Mouse (Mus musculus) neutrophil, adult 5-6 weeks (primary cell): ENCODE measurements around the gene Mtmr2. TPM values are rescaled to one million over a fixed set of nuclear protein-coding genes. Genes with fewer than 3 reads are reported as not detected.

Experiments used
- ATAC-seq: fragments of 151-379, 151-347 bp; 2 replicates; pipeline ENCODE4 v1.8.0; 2017; ENCODE audit warnings: mild to moderate bottlenecking, moderate TSS enrichment; ENCODE audit not compliant: insufficient number of reproducible peaks, poor library complexity, low FRiP score, severe bottlenecking; ENCODE audit errors: extremely low read depth
- total RNA-seq: library from RNA; stranded (forward); fragments of 200-1000 nt; gene quantifications from 2 replicates; pipeline ENCODE4 v1.2.3, GENCODE M21; 2017

The Mtmr2 gene
- total RNA-seq, 1 experiment from 2014 or later = 43.5 TPM

DNA sequence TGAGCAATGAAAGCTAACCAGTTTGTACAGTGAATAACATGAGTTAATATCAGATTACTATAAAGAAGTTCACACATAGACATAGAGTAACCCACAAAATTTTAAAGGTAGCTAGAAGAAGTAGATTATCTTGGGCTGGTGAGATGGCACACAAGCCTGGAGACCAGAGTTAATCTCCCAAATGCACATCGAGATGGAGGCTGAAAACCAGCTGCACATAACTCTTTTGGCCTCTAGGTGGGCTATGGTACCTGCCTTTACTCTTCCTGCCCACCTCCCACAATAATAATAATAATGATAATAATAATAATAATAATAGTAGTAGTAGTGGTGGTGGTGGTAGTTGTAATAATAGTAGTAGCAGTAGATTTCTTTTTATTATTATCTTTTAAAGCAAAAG is 46.1 kb downstream of the Mtmr2 start:
- no peak for ATAC-seq

DNA sequence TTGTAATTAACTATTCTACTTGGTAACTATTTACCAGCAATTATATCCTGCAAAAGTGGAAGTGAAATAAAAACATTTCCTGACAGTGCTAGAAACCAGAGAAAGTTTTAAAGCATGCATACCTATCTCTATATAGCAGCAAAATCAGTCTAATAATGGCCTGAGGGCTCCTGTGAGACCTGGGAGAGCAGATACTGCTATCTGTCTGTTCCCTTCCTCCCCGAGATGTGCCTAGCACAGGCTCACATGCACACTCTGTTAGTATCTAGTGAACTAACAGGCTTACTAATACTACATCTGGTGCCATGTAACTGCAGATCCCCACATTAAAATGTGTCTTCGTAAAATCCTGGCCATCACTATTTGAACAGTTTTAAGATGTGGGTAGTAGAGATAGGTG is 46.5 kb downstream of the Mtmr2 start:
- ATAC-seq = no peak

DNA sequence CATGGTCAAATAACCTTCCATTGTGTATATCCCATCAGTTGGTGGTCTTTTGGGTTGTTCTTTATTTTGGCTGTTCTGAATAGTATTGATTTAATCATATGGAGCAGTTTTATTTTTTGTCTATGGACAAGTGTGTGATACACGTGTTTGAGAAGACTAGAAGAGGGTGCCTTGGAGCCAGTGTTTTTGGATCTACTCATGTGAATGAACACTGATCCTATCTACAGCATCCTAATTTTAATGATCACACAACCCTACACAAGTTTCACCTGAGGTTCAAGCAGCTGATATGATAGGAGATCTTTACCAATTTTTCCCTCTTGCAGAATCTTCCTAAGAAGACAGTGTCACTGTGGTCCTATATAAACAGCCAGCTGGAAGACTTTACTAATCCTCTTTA is 56.3 kb downstream of the Mtmr2 start:
- no peak for ATAC-seq

DNA sequence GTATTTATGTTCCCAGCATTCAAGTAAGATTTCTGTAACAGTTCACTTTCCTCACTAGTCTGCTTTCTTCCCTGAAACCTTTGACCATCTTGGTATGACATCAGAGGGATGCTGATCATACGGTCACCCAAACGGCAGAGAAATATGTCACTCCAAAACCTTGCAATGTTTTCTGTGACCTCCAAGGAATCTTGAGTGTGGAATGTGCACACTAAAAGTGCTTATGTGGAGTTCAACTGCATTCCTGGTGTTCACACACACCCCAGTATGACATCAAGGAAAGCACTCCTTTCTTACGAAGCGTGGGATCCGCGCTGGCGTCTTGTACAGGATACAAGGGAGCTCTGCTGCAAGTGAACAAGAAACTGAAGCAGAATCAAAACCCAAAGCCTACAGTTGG is 58.6 kb downstream of the Mtmr2 start:
- no peak for ATAC-seq

DNA sequence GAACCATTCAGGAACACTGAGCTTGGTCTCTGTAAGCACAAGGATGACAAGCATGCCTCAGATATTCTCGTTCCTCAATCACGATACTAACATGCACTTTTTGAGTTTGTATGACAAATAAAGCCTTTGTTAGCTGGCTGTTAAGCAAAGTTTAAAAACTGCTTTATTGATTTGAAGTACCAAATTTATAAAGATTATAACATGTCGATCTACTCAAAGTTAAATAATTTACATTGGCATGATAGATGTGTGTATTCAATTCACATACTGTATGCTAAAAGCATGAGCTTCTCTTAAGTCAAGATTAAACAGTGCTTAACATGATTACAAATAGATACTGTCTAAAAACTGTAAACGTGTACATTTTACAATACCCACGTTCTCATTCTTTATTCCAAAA is 59.4 kb downstream of the Mtmr2 start:
- no peak for ATAC-seq

DNA sequence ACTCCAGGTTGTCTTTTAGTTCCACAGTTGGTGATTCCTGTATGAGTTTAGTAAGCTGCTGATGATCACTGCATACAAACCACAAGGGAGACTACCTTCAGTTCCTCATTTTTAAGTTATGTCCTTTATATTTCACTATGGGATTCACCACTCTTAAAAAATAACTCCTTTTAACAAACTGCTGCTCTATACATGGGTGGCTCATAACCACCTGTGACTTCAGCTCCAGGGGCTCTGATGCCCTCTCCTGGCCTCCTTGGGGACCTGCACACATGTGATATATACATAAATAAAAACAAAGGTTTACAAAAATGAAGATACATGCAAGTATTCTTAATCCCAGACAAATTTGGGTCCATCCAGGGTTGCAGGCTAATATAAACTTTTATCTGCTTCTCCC is 61.7 kb downstream of the Mtmr2 start:
- no peak for ATAC-seq

DNA sequence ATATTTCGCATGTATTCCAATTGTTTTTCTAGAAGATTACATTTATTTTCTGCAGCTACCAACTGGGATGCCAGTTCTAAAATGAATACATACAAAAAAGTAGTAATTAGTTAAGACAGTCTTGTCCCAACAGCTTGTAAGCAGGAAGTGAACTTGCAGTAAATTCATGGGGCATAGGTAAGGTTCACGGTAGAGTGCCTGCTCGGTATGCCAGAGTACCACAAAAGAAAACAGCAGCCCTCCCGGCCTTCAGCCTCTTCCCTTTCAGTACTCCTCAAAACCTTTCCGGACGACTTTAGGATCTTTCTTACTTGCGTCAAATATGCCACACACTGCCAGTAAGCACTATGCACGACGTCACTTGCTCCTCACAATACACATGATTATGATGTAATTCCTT is 70.2 kb downstream of the Mtmr2 start:
- no peak for ATAC-seq

DNA sequence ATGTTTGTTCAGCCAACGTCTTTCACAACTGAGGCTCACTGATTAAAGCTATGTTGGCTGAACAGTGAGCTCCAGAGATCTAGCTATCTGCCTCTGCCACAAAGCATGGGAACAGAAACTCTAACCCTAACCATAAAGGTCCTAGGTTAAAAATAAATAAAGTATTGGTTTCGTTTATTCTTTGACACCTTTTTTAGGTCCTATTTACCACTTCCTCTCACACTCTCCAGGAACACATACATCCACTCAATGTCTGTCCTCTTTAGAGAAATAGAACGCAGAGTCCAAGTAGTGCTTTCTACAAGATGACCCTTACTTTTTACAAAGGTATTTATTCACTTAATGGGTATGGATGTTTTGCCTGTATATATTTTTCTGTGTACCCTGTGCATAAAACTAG is 72.6 kb downstream of the Mtmr2 start:
- ATAC-seq = no peak

DNA sequence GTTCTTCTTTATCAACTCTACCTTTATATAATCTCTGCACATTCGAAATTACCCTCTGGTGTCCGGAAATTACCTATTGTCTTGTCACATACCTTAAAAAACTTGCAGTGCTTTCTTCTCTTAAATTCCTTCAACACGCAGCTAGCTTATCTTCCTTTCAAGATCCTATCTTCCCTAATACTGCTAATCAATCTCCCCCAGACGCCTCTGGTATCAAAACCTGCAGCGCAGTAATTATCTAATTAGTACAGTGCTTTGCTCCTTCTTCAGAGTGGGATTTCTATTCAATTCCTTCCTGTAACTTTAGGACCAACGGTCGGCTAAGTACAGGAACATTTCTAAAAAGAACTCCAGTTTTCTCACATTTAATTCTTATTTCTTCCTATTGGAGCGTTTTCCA is 77.7 kb downstream of the Mtmr2 start:
- no peak for ATAC-seq

DNA sequence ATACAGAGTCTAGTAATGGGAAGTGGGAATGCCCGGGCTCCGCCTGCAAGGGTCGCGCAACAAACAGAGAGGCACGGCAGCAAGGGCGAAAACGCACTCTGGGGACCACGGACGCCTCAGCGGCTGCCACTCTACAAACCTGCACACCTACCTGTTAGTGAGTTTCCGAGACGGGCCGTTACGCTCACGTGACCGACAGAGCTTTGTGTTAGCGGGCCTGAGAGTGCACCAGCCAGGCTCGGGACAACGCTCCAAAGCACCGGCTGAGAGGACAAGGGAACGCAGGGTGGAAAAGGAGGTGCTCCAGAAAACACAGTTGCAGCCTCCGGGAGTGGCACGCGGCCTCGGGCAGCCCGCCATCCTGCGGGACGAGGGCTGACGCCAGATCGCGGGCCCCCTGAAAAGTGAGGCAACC is 78.2 kb downstream of the Mtmr2 start:
- no peak; the same call in 1 of the 2 replicates for ATAC-seq

DNA sequence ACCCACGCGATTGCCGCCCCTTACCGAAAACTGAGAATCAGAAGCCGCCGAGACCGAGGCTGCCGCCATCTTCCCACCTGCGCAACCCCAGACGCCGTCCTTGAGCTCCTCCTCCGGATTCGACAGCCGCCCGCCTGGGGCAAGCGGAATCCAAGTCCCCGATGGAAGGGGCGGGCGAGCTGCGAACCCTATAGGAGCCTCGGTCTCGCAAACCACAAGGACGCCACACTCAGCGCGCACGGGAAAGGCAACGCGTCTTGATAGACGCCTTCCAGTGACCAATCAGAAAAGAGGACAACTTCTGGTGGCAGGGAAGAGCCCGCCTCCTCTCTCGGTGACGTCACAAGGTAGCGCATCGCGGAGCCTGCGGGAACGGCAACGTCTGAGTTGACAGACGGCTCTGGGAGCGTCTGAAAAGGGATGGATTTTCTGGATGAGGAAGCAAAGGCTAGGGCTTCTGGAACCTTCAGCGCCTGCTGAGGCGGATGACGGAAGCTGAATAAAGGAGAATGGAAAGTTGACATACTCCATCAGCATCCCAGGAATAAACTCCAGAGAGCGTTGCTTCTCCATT is 78.7 kb downstream of the Mtmr2 start, which contains the start of gene Cep57:
Gene Cep57 (minus strand): TSS at position 276 of the 574 bp plus-strand sequence.
- ATAC-seq = peak; percentile 76

DNA sequence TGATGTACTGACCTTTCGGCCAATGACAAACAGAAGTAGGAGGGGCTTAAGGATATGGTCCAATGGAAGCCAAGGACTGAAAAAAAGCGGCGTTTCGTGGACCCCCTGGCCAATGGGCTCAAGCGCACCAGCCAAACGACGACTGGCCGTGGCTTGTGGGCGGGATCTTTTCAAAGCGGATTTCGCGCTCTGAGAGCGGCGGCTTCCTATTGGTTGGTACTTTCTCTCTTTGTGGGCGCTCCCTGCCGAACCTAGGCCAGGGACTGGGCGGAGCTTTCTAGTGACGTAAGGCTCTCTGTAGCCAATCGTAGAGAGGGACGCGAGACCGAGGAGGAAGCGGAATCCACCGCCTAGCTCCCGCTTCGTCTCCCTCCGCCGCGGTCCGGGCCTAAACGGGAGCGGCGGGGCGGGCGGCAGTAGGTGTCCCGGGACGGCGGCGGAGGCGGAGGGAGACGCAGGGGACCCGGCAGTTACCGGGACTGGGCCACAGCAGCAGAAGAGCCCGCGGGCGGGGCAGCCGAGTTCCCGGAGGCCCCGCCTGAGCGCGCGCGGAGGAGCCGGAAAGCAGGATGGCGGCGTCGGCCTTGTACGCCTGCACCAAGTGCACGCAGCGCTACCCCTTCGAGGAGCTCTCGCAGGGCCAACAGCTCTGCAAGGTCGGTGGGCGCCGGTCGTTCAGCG is 79.3 kb downstream of the Mtmr2 start, which contains the start of gene Fam76b:
Gene Fam76b (plus strand): TSS at position 311 of the 681 bp plus-strand sequence.
- peak; percentile 83 for ATAC-seq

DNA sequence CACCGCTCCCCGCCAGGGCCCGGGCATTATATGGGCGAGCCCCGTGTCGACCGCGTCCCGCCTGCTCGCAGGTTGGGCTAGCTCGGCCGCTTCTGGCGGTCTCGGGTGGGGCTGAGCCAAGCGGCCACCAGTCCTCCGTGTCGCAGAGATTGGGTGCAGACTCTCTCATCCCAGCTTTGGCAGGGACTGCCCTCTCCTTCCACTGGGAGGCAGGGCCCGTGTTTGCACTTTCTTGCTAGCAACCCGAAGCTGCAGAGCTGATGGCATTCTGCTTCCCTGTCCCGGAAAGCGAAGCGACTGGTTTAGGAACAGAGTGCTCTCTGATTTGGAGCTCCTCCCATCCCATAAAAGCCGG is 79.9 kb downstream of the Mtmr2 start:
- ATAC-seq = no peak

DNA sequence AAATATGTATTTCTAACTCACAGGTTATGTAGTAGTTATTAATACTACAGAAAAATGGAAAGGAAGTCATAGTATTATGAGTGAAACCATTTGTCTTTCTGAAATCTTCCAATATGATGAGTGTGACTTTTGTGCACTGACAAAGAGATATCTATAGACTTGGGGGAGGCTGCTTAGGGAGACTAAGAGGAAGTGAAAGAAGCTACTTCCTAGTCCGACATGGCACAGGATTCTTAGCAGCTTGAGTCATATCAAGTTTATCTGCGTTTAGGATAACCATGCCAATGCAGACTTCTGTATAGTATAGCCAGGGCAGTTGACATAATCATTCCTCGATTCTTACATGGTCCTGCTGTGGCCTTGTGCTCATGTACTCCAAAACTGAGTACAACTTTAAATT is 87.0 kb downstream of the Mtmr2 start:
- peak; percentile 90 for ATAC-seq

DNA sequence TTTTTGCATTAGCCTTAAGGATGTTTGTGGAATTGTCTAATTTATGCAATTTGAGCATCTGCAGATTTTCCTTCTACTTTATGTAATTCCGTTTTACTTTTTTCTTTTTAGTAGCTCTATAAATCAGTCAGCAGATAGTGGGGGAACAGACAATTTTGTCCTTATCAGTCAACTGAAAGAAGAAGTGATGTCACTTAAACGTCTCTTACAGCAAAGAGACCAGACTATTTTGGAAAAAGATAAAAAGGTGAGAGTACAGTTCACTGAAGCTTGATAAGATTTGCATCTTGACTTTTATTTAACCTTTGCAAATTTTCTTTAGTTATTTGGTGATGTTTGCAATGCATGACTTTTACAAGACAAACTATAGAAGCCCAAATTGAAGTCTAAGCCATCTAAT is 88.5 kb downstream of the Mtmr2 start:
- ATAC-seq = 0 out of 2 replicates have a peak, but pooled peaks have one; percentile 37

DNA sequence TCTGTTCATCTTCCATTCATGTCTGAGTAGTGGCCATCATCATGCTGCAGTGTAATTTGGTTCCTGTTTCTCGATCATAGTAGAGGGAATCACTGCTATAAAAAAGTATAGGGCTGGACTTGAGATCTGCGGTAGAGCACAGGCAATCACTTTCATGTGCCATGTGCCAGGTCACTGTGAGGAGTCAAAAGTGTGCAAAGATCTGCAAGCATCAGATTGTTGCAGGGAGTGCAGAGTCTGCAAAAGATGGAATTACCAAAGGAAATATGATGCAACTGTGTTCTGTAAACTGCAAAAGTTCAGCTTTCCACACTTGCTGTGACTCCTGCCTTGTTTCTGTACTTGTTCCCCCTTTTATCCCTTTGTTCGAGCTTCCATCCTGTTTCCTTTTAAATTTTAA is 99.4 kb downstream of the Mtmr2 start:
- ATAC-seq = no peak

DNA sequence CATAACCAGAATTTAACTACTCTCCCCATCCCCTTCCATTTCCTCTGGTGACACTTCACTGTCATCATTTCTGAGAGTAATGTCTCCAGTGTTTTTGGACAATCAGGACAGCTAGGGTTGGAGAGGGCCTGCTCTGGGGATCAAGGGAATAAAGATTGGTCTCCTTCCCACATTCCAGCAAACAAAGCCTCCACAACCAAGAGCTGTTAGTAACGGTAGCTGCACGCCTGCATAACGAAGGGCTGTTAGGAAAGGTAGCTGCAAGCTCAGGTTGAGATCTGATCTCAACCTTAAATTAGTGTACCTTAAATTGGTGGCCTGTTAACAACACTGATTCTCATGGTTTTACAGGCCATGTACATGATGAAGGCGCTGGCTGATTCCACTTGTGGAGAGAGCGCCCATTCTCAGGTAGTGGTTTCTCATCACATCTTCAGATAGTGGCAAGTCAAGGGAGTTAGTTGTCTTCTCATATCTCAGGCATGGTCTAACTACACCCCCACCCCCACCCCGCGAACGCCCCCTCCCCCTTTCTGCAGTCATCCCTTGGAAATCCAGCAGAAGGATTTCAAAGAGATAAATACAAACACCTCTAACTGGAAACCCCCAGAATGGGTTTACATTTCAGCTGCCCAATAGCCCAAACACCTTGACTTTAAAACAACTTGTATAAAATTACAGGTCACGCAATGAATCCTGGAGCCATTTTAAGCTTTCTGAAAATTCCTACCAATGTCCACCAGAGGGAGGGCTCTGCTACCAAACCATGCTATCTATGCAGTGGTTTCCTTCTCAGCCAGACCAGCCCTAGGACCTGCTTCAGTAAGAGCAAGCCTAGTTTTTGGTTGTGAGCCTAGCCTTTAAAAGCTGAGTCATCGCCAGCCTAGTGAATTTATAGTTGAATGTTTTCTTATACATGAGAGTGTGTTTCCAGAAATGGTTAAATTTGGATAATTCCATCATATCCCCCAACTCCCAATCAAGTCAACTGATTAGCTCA is 100.6 kb downstream of the Mtmr2 start:
- ATAC-seq = peak; percentile 55; the same call in 1 of the 2 replicates

DNA sequence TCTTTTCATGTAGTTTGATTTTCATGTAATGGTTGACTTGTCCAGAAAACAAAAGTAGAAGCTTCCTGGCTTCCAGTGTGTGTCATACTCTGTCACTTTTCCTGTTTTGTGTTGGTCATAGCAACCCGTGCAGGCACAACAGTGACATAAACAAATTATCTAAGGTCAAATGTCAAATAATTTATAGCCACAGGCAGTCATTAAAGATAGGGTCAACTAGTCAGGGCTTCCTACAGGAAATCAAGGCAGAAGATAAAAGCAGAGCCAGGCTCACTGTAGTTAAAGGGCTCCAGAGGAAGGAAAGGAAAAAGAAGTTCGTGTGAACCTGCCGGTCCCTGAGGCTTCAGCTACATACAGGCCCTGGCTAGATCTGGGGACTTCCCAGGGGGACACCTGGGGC is 105.7 kb downstream of the Mtmr2 start:
- ATAC-seq = no peak
